Mouse (Mus musculus) midbrain, postnatal 0 days (tissue): ENCODE measurements at regions not wholly inside any gene's neighbourhood (a gene's known extent, or its start where the extent isn't known, plus 50 kb on each side); places are given as distances from the start of the nearest gene placed in this dataset.

Experiments
- ATAC-seq: fragments of 200-750 bp; cut with Nextera tagmentation; 2 replicates; pipeline ENCODE4 v1.8.0; 2017; ENCODE audit warnings: moderate number of reproducible peaks, mild to moderate bottlenecking, moderate TSS enrichment, moderate library complexity; ENCODE audit not compliant: low FRiP score
- DNase-seq: peaks from one replicate; pipeline ENCODE4 v3.0.0-alpha.2; 2015; ENCODE audit warnings: low spot score
- H3K27ac ChIP-seq: fragments of 300-500 bp; sonication (generic); 2 replicates; pipeline ENCODE4 v1.5.1; 2014; ENCODE audit warnings: low read depth, mild to moderate bottlenecking, low read length, mixed read lengths
- H3K27me3 ChIP-seq: fragments of 300-500 bp; sonication (generic); 2 replicates; pipeline ENCODE4 v1.6.1; 2014; ENCODE audit warnings: low read length, control low read depth, mixed read lengths; ENCODE audit not compliant: insufficient read depth
- H3K36me3 ChIP-seq: fragments of 300-500 bp; sonication (generic); 2 replicates; pipeline ENCODE4 v1.6.1; 2014; ENCODE audit warnings: low read length, control low read depth, mixed read lengths; ENCODE audit not compliant: insufficient read depth
- H3K4me1 ChIP-seq: fragments of 300-500 bp; sonication (generic); 2 replicates; pipeline ENCODE4 v1.6.1; 2014; ENCODE audit warnings: mild to moderate bottlenecking, control low read depth, antibody characterized with exemption, low read length, mixed read lengths; ENCODE audit not compliant: insufficient read depth
- H3K4me2 ChIP-seq: fragments of 300-500 bp; sonication (generic); 2 replicates; pipeline ENCODE4 v1.6.1; 2014; ENCODE audit warnings: low read depth, mild to moderate bottlenecking, low read length, mixed read lengths; ENCODE audit not compliant: poor library complexity, severe bottlenecking
- H3K4me3 ChIP-seq: fragments of 300-500 bp; sonication (generic); 2 replicates; pipeline ENCODE4 v1.5.1; 2014; ENCODE audit warnings: low read depth, mild to moderate bottlenecking, low read length, moderate library complexity
- H3K9ac ChIP-seq: fragments of 300-500 bp; sonication (generic); replicated peaks from 2 replicates; pipeline ENCODE4 v1.6.1; 2014; ENCODE audit warnings: mild to moderate bottlenecking, low read length, moderate library complexity, mixed read lengths; ENCODE audit not compliant: poor library complexity, severe bottlenecking
- H3K9me3 ChIP-seq: fragments of 300-500 bp; sonication (generic); 2 replicates; pipeline ENCODE4 v1.6.1; 2016; ENCODE audit warnings: low read length, control low read depth
- CTCF ChIP-seq: IDR thresholded peaks from 2 replicates; pipeline ENCODE4 v1.5.1; 2016; ENCODE audit warnings: antibody characterized with exemption, mild to moderate bottlenecking
- WGBS: fragments of 180-500 bp; shearing (Covaris S2); extraction: QIAGEN DNeasy Blood & Tissue Kit; methylation state at CpG from one replicate; pipeline ENCODE4 v1.1.7; 2014; 5-methylcytosine and 5-hydroxymethylcytosine counted together

DNA sequence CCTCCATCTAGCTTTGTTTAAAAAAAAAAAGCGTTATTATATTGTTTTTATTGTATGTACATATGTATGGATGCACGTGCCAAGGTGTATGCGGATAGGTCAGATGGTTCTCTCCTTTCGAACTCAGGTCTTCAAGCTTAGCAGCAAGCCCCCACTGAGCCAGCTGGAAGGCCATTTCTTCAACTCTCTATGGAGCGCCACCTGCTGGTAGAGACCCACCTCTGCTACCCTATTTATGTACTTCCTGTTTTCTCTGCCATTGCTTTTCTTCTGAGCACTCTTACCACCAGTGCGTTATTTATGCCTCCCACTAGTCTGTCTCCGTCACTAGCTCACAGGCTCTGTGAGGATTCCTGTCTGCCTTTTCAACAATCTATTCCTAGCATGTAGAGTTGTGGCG lies 91.5 kb upstream of the Rpl38 start:
- ATAC-seq (no peak), DNase-seq (no peak)
- Histone ChIP-seq H3K27ac (no peak overlapping the region), H3K4me1 (no peaks in the 10 kb centered on the region), H3K4me3 (no peak overlapping the region), H3K27me3 (no peaks in the 10 kb centered on the region), H3K36me3 (no peaks in the 10 kb centered on the region), H3K9ac (no peak overlapping the region), H3K4me2 (no peak overlapping the region), H3K9me3 (peaks cover 12% of the 10 kb centered on the region; the same call in 1 of the 2 replicates)
- WGBS: 85% methylated on average over 8 of the region's 8 CpGs
- peak; percentile 20; the same call in 1 of the 2 replicates for TF ChIP-seq CTCF

GRCm38 (mm10) chr11:114571144-114571869 lies 97.0 kb upstream of the Rpl38 start:
- no peak for ATAC-seq
- no peak overlapping the region for H3K4me3 ChIP-seq
- 55% methylated on average over 20 of the region's 20 CpGs for WGBS
- H3K36me3 ChIP-seq: no peaks in the 10 kb centered on the region
- TF ChIP-seq CTCF: no peak
- peaks cover 4% of the 10 kb centered on the region; the same call in 1 of the 2 replicates for H3K27me3 ChIP-seq
- H3K4me2 ChIP-seq: no peak overlapping the region
- H3K4me1 ChIP-seq: no peaks in the 10 kb centered on the region
- DNase-seq: no peak
- no peak overlapping the region for H3K9ac ChIP-seq
- H3K9me3 ChIP-seq: peaks cover 12% of the 10 kb centered on the region; the same call in 1 of the 2 replicates
- no peak overlapping the region for H3K27ac ChIP-seq

- WGBS: 93% methylated on average over 5 of the region's 5 CpGs
- H3K4me2 ChIP-seq: no peak overlapping the region
- H3K27ac ChIP-seq: no peak overlapping the region
- TF ChIP-seq CTCF: no peak
- peaks cover 4% of the 10 kb centered on the region; the same call in 1 of the 2 replicates for H3K27me3 ChIP-seq
- ATAC-seq: no peak
- no peaks in the 10 kb centered on the region for H3K4me1 ChIP-seq
- no peaks in the 10 kb centered on the region for H3K36me3 ChIP-seq
- no peak overlapping the region for H3K9ac ChIP-seq
- H3K9me3 ChIP-seq: peaks cover 2% of the 10 kb centered on the region; the same call in 1 of the 2 replicates
- DNase-seq: no peak
- no peak overlapping the region for H3K4me3 ChIP-seq
These were observed 98.2 kb upstream of the Rpl38 start for GRCm38 (mm10) chr11:114570076-114570475.

DNA sequence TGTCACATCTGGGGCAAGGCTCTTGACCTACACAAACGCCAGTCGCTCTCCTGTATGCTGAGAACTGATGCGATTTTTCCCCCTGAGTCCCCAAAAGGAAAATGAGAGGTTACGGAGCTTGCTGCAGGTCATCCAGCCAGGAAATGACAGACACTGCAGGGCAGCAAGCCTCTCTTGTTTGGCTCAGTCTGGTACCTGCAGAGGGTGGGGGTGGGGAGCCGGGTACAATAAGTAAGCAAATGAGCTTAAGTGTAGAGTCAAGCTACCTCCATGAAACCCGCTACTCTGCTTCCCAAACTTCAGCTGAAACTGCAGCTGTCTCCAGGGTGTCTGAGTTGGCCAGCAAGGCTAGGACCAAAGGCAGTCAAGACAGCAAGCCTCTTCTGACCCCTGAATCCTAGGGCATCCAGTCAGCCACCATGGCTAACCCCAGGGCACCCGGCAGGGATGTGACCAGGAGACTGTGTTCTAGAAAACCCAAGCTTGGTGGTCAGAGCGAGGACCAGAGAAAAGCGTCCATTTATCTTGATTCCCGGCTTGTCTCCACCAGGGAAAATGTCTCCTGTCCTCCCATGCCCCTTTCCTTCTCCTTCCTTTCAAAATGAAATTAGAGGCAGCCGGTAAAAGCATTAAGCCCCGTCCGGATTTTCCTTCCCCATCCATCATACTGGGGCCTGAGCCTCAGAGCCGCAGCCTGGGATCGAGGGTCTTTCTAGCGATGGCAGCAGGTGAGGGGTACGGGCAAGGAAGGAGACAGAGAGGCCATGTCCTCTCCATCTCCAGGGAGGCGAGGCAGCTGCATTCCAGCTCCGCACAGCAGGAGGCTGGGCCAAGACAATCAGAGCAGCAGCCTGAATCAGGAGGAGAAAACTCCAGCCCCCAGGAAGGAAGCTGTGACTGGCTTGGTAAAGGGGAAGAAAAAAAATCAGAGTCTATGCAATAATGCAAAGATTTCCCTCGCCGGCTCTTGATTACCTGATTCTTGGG lies 100.2 kb upstream of the Rpl38 start:
- peaks cover 4% of the 10 kb centered on the region; the same call in 1 of the 2 replicates for H3K27me3 ChIP-seq
- no peak overlapping the region for H3K9ac ChIP-seq
- H3K4me3 ChIP-seq: no peak overlapping the region
- DNase-seq: no peak
- H3K9me3 ChIP-seq: no peaks in the 10 kb centered on the region
- no peak overlapping the region for H3K27ac ChIP-seq
- no peak overlapping the region for H3K4me2 ChIP-seq
- no peaks in the 10 kb centered on the region for H3K4me1 ChIP-seq
- no peaks in the 10 kb centered on the region for H3K36me3 ChIP-seq
- no peak for ATAC-seq
- 20% methylated on average over 21 of the region's 21 CpGs for WGBS
- TF ChIP-seq CTCF: no peak

DNA sequence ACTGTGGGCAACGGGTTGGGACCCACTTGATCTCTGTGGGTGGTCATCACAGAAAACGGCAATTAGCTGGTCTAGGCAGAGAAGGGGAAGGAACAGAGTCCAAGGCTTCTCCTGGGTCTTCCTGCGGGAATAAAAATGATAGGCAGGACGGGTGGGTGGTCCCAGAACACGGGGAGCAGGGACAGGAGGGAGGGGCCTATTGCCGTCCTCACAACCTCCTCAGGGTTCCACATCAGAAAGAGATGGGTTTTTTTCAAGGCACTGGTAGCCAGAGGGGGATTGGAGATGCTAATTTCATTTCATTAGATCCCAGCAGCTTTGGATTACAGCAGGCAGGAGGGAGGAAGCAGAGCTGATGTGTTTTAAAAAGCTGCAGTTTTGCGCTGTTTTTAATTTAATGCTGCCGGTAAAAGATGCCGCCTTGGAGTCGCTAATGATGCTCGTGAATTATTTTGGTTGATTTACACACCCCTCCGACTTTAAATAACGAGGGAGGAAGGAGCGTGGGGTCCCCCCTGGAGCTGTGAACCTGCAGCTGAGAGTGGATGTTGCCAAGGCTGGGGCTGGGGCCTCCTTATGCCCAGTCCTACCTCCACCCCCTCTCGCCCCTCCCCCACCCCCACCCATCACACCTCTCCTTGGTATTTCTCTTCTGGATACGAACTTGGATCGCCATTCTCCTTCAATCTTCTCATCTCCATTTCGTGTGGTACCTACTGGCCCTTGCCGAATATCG lies 101.1 kb upstream of the Rpl38 start:
- 9% methylated on average over 20 of the region's 20 CpGs for whole genome bisulfite sequencing
- H3K4me3 ChIP-seq: no peak overlapping the region
- TF ChIP-seq CTCF: no peak
- peak; percentile 38 for DNase-seq
- ATAC-seq: no peak
- H3K27ac ChIP-seq: no peak overlapping the region
- H3K9ac ChIP-seq: no peak overlapping the region
- H3K36me3 ChIP-seq: no peaks in the 10 kb centered on the region
- H3K9me3 ChIP-seq: no peaks in the 10 kb centered on the region
- H3K4me1 ChIP-seq: no peaks in the 10 kb centered on the region
- peaks cover 4% of the 10 kb centered on the region; the same call in 1 of the 2 replicates for H3K27me3 ChIP-seq
- no peak overlapping the region for H3K4me2 ChIP-seq
